Mouse (Mus musculus) large intestine, adult 2 months (tissue): ENCODE measurements at regions not wholly inside any gene's neighbourhood (a gene's known extent, or its start where the extent isn't known, plus 50 kb on each side); places are given as distances from the start of the nearest gene placed in this dataset.

Source experiments
- DNase-seq: peaks from one replicate; pipeline ENCODE4 v3.0.0-alpha.2; 2012; ENCODE audit warnings: low read depth, low spot score
- WGBS: fragments of 180-500 bp; shearing (Covaris S2); methylation state at CpG from one replicate; pipeline ENCODE4 v1.1.7; 2018; 5-methylcytosine and 5-hydroxymethylcytosine counted together

DNA sequence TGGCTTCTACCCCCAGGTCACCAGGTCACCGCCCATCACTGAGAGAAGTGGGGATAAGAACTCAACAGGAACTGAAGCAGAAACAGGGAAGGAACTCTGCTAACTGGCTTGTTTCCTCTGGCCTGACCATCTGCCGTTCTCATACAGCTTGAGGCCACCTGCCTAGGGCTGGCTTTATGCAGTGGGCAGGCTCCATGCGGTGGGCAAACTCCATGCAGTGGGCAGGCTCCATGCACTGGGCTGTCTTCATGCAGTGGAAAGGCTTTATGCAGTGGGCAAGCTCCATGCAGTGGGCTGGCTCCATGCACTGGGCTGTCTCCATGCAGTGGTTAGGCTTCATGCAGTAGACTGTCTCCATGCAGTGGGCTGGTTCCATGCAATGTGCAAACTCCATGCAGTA is 438.8 kb downstream of the Cdh26 start:
- no peak for DNase-seq
- 72% methylated on average over 3 of the region's 3 CpGs for WGBS

- no peak for DNase-seq
- 89% methylated on average over 12 of the region's 12 CpGs for WGBS
Observed at GRCm38 (mm10) chr2:178878436-178878835, 448.1 kb downstream of the Cdh26 start.

- WGBS, result 63% methylated on average over 5 of the region's 5 CpGs
- DNase-seq, result no peak
Observed at GRCm38 (mm10) chr2:178885686-178886085, 455.4 kb downstream of the Cdh26 start.

DNA sequence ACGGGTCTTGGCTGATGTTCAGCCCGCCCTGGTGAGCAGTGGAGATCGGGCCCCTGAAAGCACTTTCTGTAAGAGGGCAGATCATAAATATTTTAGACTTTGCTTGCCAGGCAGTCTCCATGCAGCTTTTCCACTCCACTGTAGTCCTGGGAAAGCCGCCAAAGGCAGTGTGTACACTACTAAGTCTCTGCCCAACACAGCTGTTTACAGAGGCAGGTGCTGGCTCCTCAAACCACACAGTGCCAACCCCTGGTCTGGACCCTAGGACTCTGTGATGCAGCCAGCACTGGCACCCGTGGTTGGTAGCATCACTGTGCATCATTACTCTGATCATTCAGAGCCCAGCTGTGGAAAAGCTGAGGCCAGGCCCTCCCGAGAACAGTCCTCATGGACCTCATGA is 458.4 kb downstream of the Cdh26 start:
- DNase-seq, result no peak
- 21% methylated on average over 6 of the region's 6 CpGs for WGBS

- WGBS, result 19% methylated on average over 5 of the region's 5 CpGs
- no peak for DNase-seq
Observed at GRCm38 (mm10) chr2:178902397-178902796, 472.1 kb downstream of the Cdh26 start.

- DNase-seq, result no peak
- 78% methylated on average over 7 of the region's 7 CpGs for WGBS
Observed at GRCm38 (mm10) chr2:178909325-178909724, 479.0 kb downstream of the Cdh26 start.

- WGBS, result 45% methylated on average over 3 of the region's 3 CpGs
- no peak for DNase-seq
Observed at GRCm38 (mm10) chr2:178911646-178912045, 481.3 kb downstream of the Cdh26 start.

- WGBS, result 84% methylated on average over 6 of the region's 6 CpGs
- no peak for DNase-seq
Observed at GRCm38 (mm10) chr2:178916316-178917033, 486.1 kb downstream of the Cdh26 start.

DNA sequence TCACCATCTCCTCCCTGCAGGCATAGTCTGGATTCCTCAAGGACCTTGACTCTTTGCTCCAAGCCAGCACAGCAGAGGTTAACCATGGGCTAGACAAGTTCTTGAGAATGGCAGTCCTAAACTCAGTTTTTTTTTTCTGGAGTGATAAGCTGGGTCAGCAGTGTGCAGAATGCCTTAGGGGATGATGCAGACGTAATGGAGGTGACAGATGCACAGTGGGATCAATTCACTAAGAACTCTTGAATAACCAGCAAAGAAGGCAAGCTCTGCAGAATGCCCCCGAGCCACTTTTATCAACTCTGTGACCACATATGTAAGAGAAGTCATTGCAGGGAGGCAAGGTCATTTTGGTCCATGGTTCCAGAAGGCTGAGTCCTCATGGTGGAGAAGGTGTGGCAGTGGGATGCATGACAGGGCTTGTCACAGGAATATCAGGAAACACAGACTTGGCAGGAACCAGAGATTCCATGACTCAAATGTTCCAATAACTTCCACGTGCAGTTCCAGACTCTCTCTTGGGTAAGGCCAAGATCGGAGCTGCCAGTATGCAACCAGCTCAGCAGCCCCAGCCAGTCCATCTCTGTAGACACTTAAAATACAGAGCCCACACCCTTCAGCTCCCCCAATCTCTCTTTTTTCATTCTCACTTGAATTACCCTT is 494.3 kb downstream of the Cdh26 start:
- WGBS, result 51% methylated on average over 4 of the region's 4 CpGs
- DNase-seq, result no peak

GRCm38 (mm10) chr2:178927038-178927660 is 496.8 kb downstream of the Cdh26 start:
- DNase-seq, result no peak
- 84% methylated on average over 13 of the region's 13 CpGs for WGBS

DNA sequence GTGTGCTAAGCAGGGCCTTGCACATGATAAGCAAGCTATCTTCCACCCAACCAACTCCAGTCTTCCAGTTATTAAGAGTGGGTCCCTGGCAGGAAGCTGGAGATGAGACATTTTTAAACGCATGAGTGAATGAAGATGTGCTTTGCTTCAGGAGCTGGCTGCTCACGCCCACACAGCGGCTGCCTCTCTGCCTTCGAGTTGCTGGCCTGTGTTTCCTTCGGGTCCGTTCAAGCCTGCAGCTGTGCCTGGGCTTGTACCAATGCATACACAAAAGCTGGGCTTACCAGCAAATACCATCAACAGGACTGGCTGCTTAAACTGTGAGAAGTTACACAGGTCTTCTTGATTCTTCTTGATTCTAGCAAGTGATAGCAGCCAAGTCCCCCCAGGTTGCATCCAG is 498.7 kb downstream of the Cdh26 start:
- WGBS, result 83% methylated on average over 6 of the region's 6 CpGs
- DNase-seq, result no peak

DNA sequence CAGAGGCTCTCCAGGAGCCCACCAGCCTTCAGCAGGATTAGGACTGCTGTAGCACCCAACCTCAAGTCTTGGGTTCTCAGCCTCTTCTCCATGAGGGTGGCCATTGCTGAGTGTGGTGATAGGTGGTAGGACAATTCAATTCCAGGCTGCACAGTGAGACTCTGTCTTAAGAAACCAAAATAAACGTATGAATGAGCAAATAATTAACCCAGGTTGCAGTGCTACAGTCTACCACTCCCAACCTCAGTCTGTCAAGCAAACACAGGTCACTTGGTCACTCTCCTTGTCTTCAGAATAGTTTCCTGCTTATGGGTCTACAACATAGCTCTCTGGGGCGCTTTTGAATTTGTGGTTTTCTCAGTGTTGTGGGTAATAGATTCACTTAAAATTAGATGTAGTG is 499.8 kb downstream of the Cdh26 start:
- 17% methylated on average over 2 of the region's 2 CpGs for WGBS
- DNase-seq, result peak; percentile 28

- 92% methylated on average over 6 of the region's 6 CpGs for WGBS
- no peak for DNase-seq
Observed at GRCm38 (mm10) chr2:178948471-178948870, 493.8 kb upstream of the Cdh4 start.

- WGBS, result 48% methylated on average over 4 of the region's 4 CpGs
- DNase-seq, result no peak
Observed at GRCm38 (mm10) chr2:178949103-178949502, 493.1 kb upstream of the Cdh4 start.

GRCm38 (mm10) chr2:178950304-178950703 is 491.9 kb upstream of the Cdh4 start:
- 8% methylated on average over 1 of the region's 1 CpGs for WGBS
- DNase-seq, result no peak

GRCm38 (mm10) chr2:178954420-178955067 is 487.7 kb upstream of the Cdh4 start:
- 21% methylated on average over 2 of the region's 2 CpGs for WGBS
- DNase-seq, result no peak

GRCm38 (mm10) chr2:178958829-178959228 is 483.4 kb upstream of the Cdh4 start:
- 91% methylated on average over 10 of the region's 10 CpGs for WGBS
- no peak for DNase-seq

- 59% methylated on average over 6 of the region's 6 CpGs for WGBS
- DNase-seq, result no peak
Observed at GRCm38 (mm10) chr2:178959603-178960002, 482.6 kb upstream of the Cdh4 start.

GRCm38 (mm10) chr2:178967584-178968365 is 474.5 kb upstream of the Cdh4 start:
- DNase-seq, result no peak
- 84% methylated on average over 11 of the region's 11 CpGs for WGBS

DNA sequence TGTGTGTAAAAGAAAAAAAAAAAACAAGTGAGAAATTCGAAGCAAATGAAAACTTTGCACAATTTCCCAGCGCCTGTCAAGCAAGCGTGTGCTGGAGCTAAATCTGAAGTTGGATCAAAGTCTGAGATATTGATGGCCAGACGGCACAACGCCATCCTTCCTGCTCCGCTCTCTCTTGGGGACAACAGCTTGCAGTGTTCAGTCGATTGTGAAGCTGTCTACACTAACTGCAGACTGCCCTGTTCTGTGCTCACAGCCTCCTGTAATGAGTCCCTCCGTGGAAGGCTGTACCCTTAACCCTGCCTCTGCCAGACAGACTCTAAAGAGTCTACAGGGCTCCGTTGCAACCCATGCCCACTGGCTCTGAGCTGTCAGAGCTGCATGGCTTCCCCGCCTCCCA is 472.5 kb upstream of the Cdh4 start:
- DNase-seq, result no peak
- 71% methylated on average over 10 of the region's 10 CpGs for WGBS
